In genomic region chr11:116102472-116102871, GRCm38 (mm10) we compare ENCODE assay signal across 8 mouse cellular contexts. TPM values are rescaled to one million over a fixed set of nuclear protein-coding genes. Genes with fewer than 3 reads are reported as not detected.
DNase-seq lines count a peak whose midpoint lies in the region; ATAC-seq and TF ChIP-seq lines count a peak whose summit lies in the region.

No protein-coding gene starts in this region.

- H3K27me3 ChIP-seq in lung, embryonic 15.5 days: peaks cover 12% of the 10 kb centered on the region
- peaks cover 15% of the 10 kb centered on the region for H3K27me3 ChIP-seq in forebrain, embryonic 11.5 days (ENCODE audit: control insufficient read depth, insufficient read depth, low read length)
- H3K27me3 ChIP-seq in limb, embryonic 10.5 days (ENCODE audit: low read depth, poor library complexity, severe bottlenecking): peaks cover 27% of the 10 kb centered on the region
- H3K27me3 ChIP-seq in small intestine, adult 2 months (ENCODE audit: control insufficient read depth, insufficient read depth, low read length): no peaks in the 10 kb centered on the region

- no peak for TF ChIP-seq POLR2A in small intestine, adult 2 months (IDR thresholded peaks at IDR 0.05; ENCODE audit: low read depth, low read length)

- 38% methylated on average over 3 of the region's 4 CpGs for WGBS in lung, embryonic 15.5 days
- 54% methylated on average over 3 of the region's 4 CpGs for WGBS in forebrain, embryonic 11.5 days
- 69% methylated on average over 3 of the region's 4 CpGs for WGBS in limb, embryonic 10.5 days
- 44% methylated on average over 4 of the region's 4 CpGs for WGBS in small intestine, adult 2 months

- H3K9ac ChIP-seq in lung, embryonic 15.5 days: peak overlapping the region; percentile 8; the same call in 1 of the 2 replicates
- peak overlapping the region; percentile 55 for H3K9ac ChIP-seq in forebrain, embryonic 11.5 days (ENCODE audit: low read length)

- H3K4me1 ChIP-seq in lung, embryonic 15.5 days: peaks cover 73% of the 10 kb centered on the region
- peaks cover 29% of the 10 kb centered on the region for H3K4me1 ChIP-seq in forebrain, embryonic 11.5 days (replicated peaks; ENCODE audit: control insufficient read depth, insufficient read depth, low read length)
- H3K4me1 ChIP-seq in limb, embryonic 10.5 days: peaks cover 55% of the 10 kb centered on the region
- peaks cover 18% of the 10 kb centered on the region for H3K4me1 ChIP-seq in small intestine, adult 2 months (ENCODE audit: control insufficient read depth, insufficient read depth, insufficient read length, low read length)

- TF ChIP-seq CTCF in small intestine, adult 2 months (IDR thresholded peaks at IDR 0.05; ENCODE audit: extremely low read depth, insufficient read length, insufficient replicate concordance, low read depth, low read length): no peak

- no peak overlapping the region for H3K4me3 ChIP-seq in lung, embryonic 15.5 days
- H3K4me3 ChIP-seq in forebrain, embryonic 11.5 days (ENCODE audit: low read depth, low read length): no peak overlapping the region
- H3K4me3 ChIP-seq in limb, embryonic 10.5 days: no peak overlapping the region
- no peak overlapping the region for H3K4me3 ChIP-seq in small intestine, adult 2 months (ENCODE audit: low read depth, low read length)

- no peaks in the 10 kb centered on the region for H3K36me3 ChIP-seq in lung, embryonic 15.5 days
- no peaks in the 10 kb centered on the region for H3K36me3 ChIP-seq in forebrain, embryonic 11.5 days (ENCODE audit: control insufficient read depth, insufficient read depth, low read length)
- no peaks in the 10 kb centered on the region for H3K36me3 ChIP-seq in limb, embryonic 10.5 days
- no peaks in the 10 kb centered on the region for H3K36me3 ChIP-seq in small intestine, adult 2 months (ENCODE audit: control insufficient read depth, insufficient read depth, low read length)

- H3K9me3 ChIP-seq in lung, embryonic 15.5 days: no peaks in the 10 kb centered on the region
- no peaks in the 10 kb centered on the region for H3K9me3 ChIP-seq in forebrain, embryonic 11.5 days (ENCODE audit: control insufficient read depth, low read length)
- H3K9me3 ChIP-seq in limb, embryonic 10.5 days (replicated peaks): no peaks in the 10 kb centered on the region

- no peak for ATAC-seq in lung, embryonic 15.5 days (ENCODE audit: borderline replicate concordance, extremely low read depth, low FRiP score, low TSS enrichment)
- ATAC-seq in forebrain, embryonic 11.5 days (replicated peaks; ENCODE audit: low FRiP score): no peak

- peak overlapping the region; percentile 91 for H3K27ac ChIP-seq in lung, embryonic 15.5 days
- peak overlapping the region; percentile 82; the same call in 1 of the 2 replicates for H3K27ac ChIP-seq in forebrain, embryonic 11.5 days (ENCODE audit: low read depth, low read length)
- peak overlapping the region; percentile 80 for H3K27ac ChIP-seq in limb, embryonic 10.5 days
- H3K27ac ChIP-seq in small intestine, adult 2 months (ENCODE audit: insufficient read depth, low read depth, low read length): peak overlapping the region; percentile 66

- DNase-seq in lung, postnatal 36 days: no peak
- no peak for DNase-seq in forebrain, embryonic 11.5 days (ENCODE audit: low spot score)
- no peak for DNase-seq in limb, embryonic 10.5 days (ENCODE audit: low spot score)
- DNase-seq in gastrocnemius, adult 8-10 months (ENCODE audit: low spot score in 2 of 2): no peak
- DNase-seq in embryo, embryonic 10.5 days (ENCODE audit: low spot score): no peak
- no peak for DNase-seq in urinary bladder, postnatal 4 days (ENCODE audit: low spot score in 2 of 2)

- 0 out of 2 replicates have a peak overlapping the region, but pooled peaks have one; percentile 6 for H3K4me2 ChIP-seq in lung, embryonic 15.5 days
- no peak overlapping the region for H3K4me2 ChIP-seq in forebrain, embryonic 11.5 days (ENCODE audit: low read depth, low read length, severe bottlenecking)

RNA-seq across cellular contexts. Expression of gene Wbp2, which starts 15.7 kb away (rescaled TPM):
- 58.0 and 67.9 TPM in 2 replicates for polyA plus RNA-seq in lung, embryonic 15.5 days (2015; fragmentation: Nextera tagmentation; extraction: Ambion mirVana)
- polyA plus RNA-seq in forebrain, embryonic 11.5 days (2014; fragmentation: Nextera tagmentation; extraction: Ambion mirVana): 100.0 and 111 TPM in 2 replicates
- 54.8 and 56.9 TPM in 2 replicates for polyA plus RNA-seq in limb, embryonic 10.5 days (2016; fragmentation: Nextera tagmentation; extraction: Ambion mirVana)
- 139 and 334 TPM in 2 replicates for polyA plus RNA-seq in small intestine, adult 2 months (2012; rRNA removed)
- total RNA-seq in gastrocnemius, adult 8-10 months (2022): 10 to 100 TPM; 78.6 to 91.0 (median 90.1) TPM

RNA-seq across cellular contexts. Expression of gene Trim47, which starts 24.5 kb away (rescaled TPM):
- polyA plus RNA-seq in lung, embryonic 15.5 days (2015; fragmentation: Nextera tagmentation; extraction: Ambion mirVana): 24.9 and 25.9 TPM in 2 replicates
- polyA plus RNA-seq in forebrain, embryonic 11.5 days (2014; fragmentation: Nextera tagmentation; extraction: Ambion mirVana): 3.4 and 3.8 TPM in 2 replicates
- polyA plus RNA-seq in limb, embryonic 10.5 days (2016; fragmentation: Nextera tagmentation; extraction: Ambion mirVana): 3.2 and 4.9 TPM in 2 replicates
- 28.3 and 28.5 TPM in 2 replicates for polyA plus RNA-seq in small intestine, adult 2 months (2012; rRNA removed)
- total RNA-seq in gastrocnemius, adult 8-10 months (2022): 1 to 10 TPM; 5.7 to 7.6 (median 6.3) TPM

RNA-seq across cellular contexts. Expression of gene Unc13d, which starts 24.7 kb away (rescaled TPM):
- polyA plus RNA-seq in lung, embryonic 15.5 days (2015; fragmentation: Nextera tagmentation; extraction: Ambion mirVana): 4.1 and 6.4 TPM in 2 replicates
- polyA plus RNA-seq in forebrain, embryonic 11.5 days (2014; fragmentation: Nextera tagmentation; extraction: Ambion mirVana): 1.6 and 2.2 TPM in 2 replicates
- 2.4 and 3.7 TPM in 2 replicates for polyA plus RNA-seq in limb, embryonic 10.5 days (2016; fragmentation: Nextera tagmentation; extraction: Ambion mirVana)
- polyA plus RNA-seq in small intestine, adult 2 months (2012; rRNA removed): 5.8 and 7.1 TPM in 2 replicates
- total RNA-seq in gastrocnemius, adult 8-10 months (2022): under 1 TPM; 0.34 to 0.56 (median 0.46) TPM

RNA-seq across cellular contexts. Expression of gene Trim65, which starts 28.5 kb away (rescaled TPM):
- polyA plus RNA-seq in lung, embryonic 15.5 days (2015; fragmentation: Nextera tagmentation; extraction: Ambion mirVana): 3.7 and 4.3 TPM in 2 replicates
- 1.8 and 1.9 TPM in 2 replicates for polyA plus RNA-seq in forebrain, embryonic 11.5 days (2014; fragmentation: Nextera tagmentation; extraction: Ambion mirVana)
- 1.9 and 2.1 TPM in 2 replicates for polyA plus RNA-seq in limb, embryonic 10.5 days (2016; fragmentation: Nextera tagmentation; extraction: Ambion mirVana)
- polyA plus RNA-seq in small intestine, adult 2 months (2012; rRNA removed): 11.9 and 13.3 TPM in 2 replicates
- total RNA-seq in gastrocnemius, adult 8-10 months (2022): 1 to 10 TPM; 3.4 to 4.5 (median 4.0) TPM

RNA-seq across cellular contexts. Expression of gene Mrpl38, which starts 36.2 kb away (rescaled TPM):
- 89.5 and 94.7 TPM in 2 replicates for polyA plus RNA-seq in lung, embryonic 15.5 days (2015; fragmentation: Nextera tagmentation; extraction: Ambion mirVana)
- polyA plus RNA-seq in forebrain, embryonic 11.5 days (2014; fragmentation: Nextera tagmentation; extraction: Ambion mirVana): 98.0 and 109 TPM in 2 replicates
- polyA plus RNA-seq in limb, embryonic 10.5 days (2016; fragmentation: Nextera tagmentation; extraction: Ambion mirVana): 116 and 118 TPM in 2 replicates
- polyA plus RNA-seq in small intestine, adult 2 months (2012; rRNA removed): 36.4 and 40.1 TPM in 2 replicates
- 10 to 100 TPM; 46.4 to 51.6 (median 50.3) TPM for total RNA-seq in gastrocnemius, adult 8-10 months (2022)
